Mouse (Mus musculus): ENCODE measurements around the gene Gm28635.
A peak's percentile ranks its signal among the peaks of the same experiment; 100 is the strongest.
"Not testable (repeated sequence)": the region's sequence is repeated elsewhere in the genome, so short reads cannot be mapped to it uniquely, and the experiment has no call there.

Gm28635 gene

GRCm38 (mm10) chr2:84682605-84683183, 4.9 kb upstream of the Gm28635 start:
- no peak for DNase-seq

- DNase-seq = no peak
Observed at GRCm38 (mm10) chr2:84679016-84679415, 1.2 kb upstream of the Gm28635 start, which contains the start of gene Tmx2. Gene Tmx2 (minus strand): TSS chr2:84679140.

GRCm38 (mm10) chr2:84677270-84677967, 422 bp downstream of the Gm28635 start:
- no peak for DNase-seq

- not testable (repeated sequence) for DNase-seq
Observed at GRCm38 (mm10) chr2:84671535-84671934, 6.3 kb downstream of the Gm28635 start.

GRCm38 (mm10) chr2:84670569-84670933, 7.3 kb downstream of the Gm28635 start, which contains the start of gene Selenoh:
Gene Selenoh (minus strand): TSS chr2:84670770.
- DNase-seq = peak; percentile 72

- no peak for DNase-seq
Observed at GRCm38 (mm10) chr2:84669828-84670568, 7.8 kb downstream of the Gm28635 start.

- DNase-seq = no peak
Observed at GRCm38 (mm10) chr2:84666081-84666480, 11.8 kb downstream of the Gm28635 start.

GRCm38 (mm10) chr2:84662866-84663265, 15.0 kb downstream of the Gm28635 start:
- no peak for DNase-seq

GRCm38 (mm10) chr2:84660253-84660652, 17.6 kb downstream of the Gm28635 start:
- DNase-seq = no peak

GRCm38 (mm10) chr2:84658806-84659205, 19.0 kb downstream of the Gm28635 start, which contains the start of gene Btbd18:
Gene Btbd18 (plus strand): TSS chr2:84659079.
- no peak for DNase-seq

GRCm38 (mm10) chr2:84655864-84656263, 22.0 kb downstream of the Gm28635 start:
- no peak for DNase-seq

GRCm38 (mm10) chr2:84653354-84653753, 24.5 kb downstream of the Gm28635 start:
- DNase-seq = no peak

- peak; percentile 82 for DNase-seq
Observed at GRCm38 (mm10) chr2:84650464-84651195, 27.2 kb downstream of the Gm28635 start, which contains the start of gene Ctnnd1. Gene Ctnnd1 (minus strand): TSS chr2:84650765.

- DNase-seq = no peak
Observed at GRCm38 (mm10) chr2:84649674-84650073, 28.2 kb downstream of the Gm28635 start.

- DNase-seq = no peak
Observed at GRCm38 (mm10) chr2:84648369-84648768, 29.5 kb downstream of the Gm28635 start.

GRCm38 (mm10) chr2:84647051-84647568, 30.7 kb downstream of the Gm28635 start:
- no peak for DNase-seq

GRCm38 (mm10) chr2:84646138-84646537, 31.7 kb downstream of the Gm28635 start:
- no peak for DNase-seq

GRCm38 (mm10) chr2:84640833-84641232, 37.0 kb downstream of the Gm28635 start:
- no peak for DNase-seq

- no peak for DNase-seq
Observed at GRCm38 (mm10) chr2:84638428-84639220, 39.2 kb downstream of the Gm28635 start.

- no peak for DNase-seq
Observed at GRCm38 (mm10) chr2:84637452-84638165, 40.2 kb downstream of the Gm28635 start.

GRCm38 (mm10) chr2:84636231-84636741, 41.6 kb downstream of the Gm28635 start:
- DNase-seq = no peak

Data from cerebellum, adult 11 months (tissue).